Mouse (Mus musculus) liver, embryonic 14.5 days (tissue): ENCODE data around the gene Ephb3. TPM values are rescaled to one million over a fixed set of nuclear protein-coding genes. Genes with fewer than 3 reads are reported as not detected.

ENCODE experiments used
- ATAC-seq: fragments of 200-750 bp; cut with Nextera tagmentation; 2 replicates; pipeline ENCODE4 v1.8.0; 2017; ENCODE audit warnings: moderate number of reproducible peaks, mild to moderate bottlenecking, moderate library complexity; ENCODE audit not compliant: insufficient read depth
- DNase-seq, 3 experiments: peaks; one replicate each; pipeline ENCODE4 v3.0.0-alpha.2; 2012 to 2013; ENCODE audit warnings: low read depth in 3 of 3, low spot score in 3 of 3
- H3K27ac ChIP-seq: fragments of 300-500 bp; sonication (generic); 2 replicates; pipeline ENCODE4 v1.5.1; 2014; ENCODE audit warnings: moderate library complexity, mild to moderate bottlenecking, control low read depth, inconsistent platforms
- H3K27me3 ChIP-seq: fragments of 300-500 bp; sonication (generic); 2 replicates; pipeline ENCODE4 v1.6.1; 2014; ENCODE audit warnings: mild to moderate bottlenecking, low read length, moderate library complexity; ENCODE audit not compliant: control insufficient read depth, insufficient read depth
- H3K36me3 ChIP-seq: fragments of 300-500 bp; sonication (generic); replicated peaks from 2 replicates; pipeline ENCODE4 v1.6.1; 2014; ENCODE audit warnings: low read depth; ENCODE audit not compliant: control insufficient read depth, insufficient read depth
- H3K4me1 ChIP-seq, 2 experiments: fragments of 200-500 bp in 1 of 2; fragments of 300-500 bp in 1 of 2; sonication (generic) in 1 of 2; replicated peaks; 2 replicates each; pipeline ENCODE4 v1.6.1; 2012 to 2014; ENCODE audit warnings: antibody characterized with exemption in 1 of 2, inconsistent platforms in 1 of 2, low read length in 1 of 2; ENCODE audit not compliant: control insufficient read depth in 2 of 2, insufficient read depth in 2 of 2
- H3K4me2 ChIP-seq: fragments of 300-500 bp; sonication (generic); 2 replicates; pipeline ENCODE4 v1.6.1; 2014; ENCODE audit warnings: low read depth, mild to moderate bottlenecking, control low read depth, moderate library complexity
- H3K4me3 ChIP-seq, 2 experiments: fragments of 200-500 bp in 1 of 2; fragments of 300-500 bp in 1 of 2; sonication (generic) in 1 of 2; 2 replicates each; pipeline ENCODE4 v1.5.1; 2012 to 2014; ENCODE audit warnings: low read depth in 2 of 2, low read length in 2 of 2, mild to moderate bottlenecking in 2 of 2, control low read depth in 1 of 2, inconsistent platforms in 1 of 2, moderate library complexity in 1 of 2; ENCODE audit not compliant: insufficient read depth in 1 of 2
- H3K9ac ChIP-seq: fragments of 300-500 bp; sonication (generic); replicated peaks from 2 replicates; pipeline ENCODE4 v1.6.1; 2014; ENCODE audit warnings: mild to moderate bottlenecking, control low read depth, moderate library complexity
- H3K9me3 ChIP-seq: fragments of 300-500 bp; sonication (generic); 2 replicates; pipeline ENCODE4 v1.6.1; 2016; ENCODE audit warnings: low read length, mixed read lengths; ENCODE audit not compliant: control insufficient read depth
- CTCF ChIP-seq: IDR thresholded peaks from 2 replicates; pipeline ENCODE4 v1.5.1; 2016; ENCODE audit warnings: antibody characterized with exemption, low read depth, control low read depth
- EP300 ChIP-seq: IDR thresholded peaks from 2 replicates; pipeline ENCODE4 v1.6.1; 2016; ENCODE audit warnings: antibody characterized with exemption, low read depth
- WGBS: fragments of 180-500 bp; shearing (Covaris S2); extraction: QIAGEN DNeasy Blood & Tissue Kit; methylation state at CpG from one replicate; pipeline ENCODE4 v1.1.7; 2014; ENCODE audit not compliant: insufficient replicate concordance; 5-methylcytosine and 5-hydroxymethylcytosine counted together
- polyA plus RNA-seq, 2 experiments: library from polyadenylated mRNA; depleted of rRNA in 1 of 2; stranded (reverse) in 1 of 2; unstranded in 1 of 2; fragments of >200 nt; fragmentation: Nextera tagmentation in 1 of 2; extraction: Ambion mirVana in 1 of 2; gene quantifications; 2 replicates each; pipeline versions ENCODE4 v1.2.1 to v1.2.3; 2012 to 2014

The Ephb3 gene
- polyA plus RNA-seq, 2 experiments = 0.47 to 0.48 TPM

GRCm38 (mm10) chr16:21188345-21188744 lies 16.2 kb upstream of the Ephb3 start:
- H3K4me3 ChIP-seq = no peak overlapping the region
- no peaks in the 10 kb centered on the region for H3K27me3 ChIP-seq
- no peak overlapping the region for H3K4me2 ChIP-seq
- TF ChIP-seq CTCF = peak; percentile 14; the same call in 1 of the 2 replicates
- no peak for TF ChIP-seq EP300
- H3K9me3 ChIP-seq = no peaks in the 10 kb centered on the region
- no peaks in the 10 kb centered on the region for H3K4me1 ChIP-seq
- no peaks in the 10 kb centered on the region for H3K36me3 ChIP-seq
- no peak for ATAC-seq
- DNase-seq = no peak
- WGBS = 59% methylated on average over 3 of the region's 3 CpGs
- H3K9ac ChIP-seq = no peak overlapping the region
- no peak overlapping the region for H3K27ac ChIP-seq

GRCm38 (mm10) chr16:21191569-21191968 lies 13.0 kb upstream of the Ephb3 start:
- Histone ChIP-seq H3K4me1 (no peaks in the 10 kb centered on the region), H3K9ac (no peak overlapping the region), H3K36me3 (no peaks in the 10 kb centered on the region), H3K4me3 (no peak overlapping the region), H3K4me2 (no peak overlapping the region), H3K27me3 (no peaks in the 10 kb centered on the region), H3K9me3 (no peaks in the 10 kb centered on the region), H3K27ac (no peak overlapping the region)
- ATAC-seq (no peak), DNase-seq (no peak)
- 61% methylated on average over 14 of the region's 14 CpGs for WGBS
- no peak for TF ChIP-seq CTCF
- no peak for TF ChIP-seq EP300

- H3K36me3 ChIP-seq = no peaks in the 10 kb centered on the region
- H3K27ac ChIP-seq = no peak overlapping the region
- no peaks in the 10 kb centered on the region for H3K9me3 ChIP-seq
- H3K4me1 ChIP-seq = no peaks in the 10 kb centered on the region
- ATAC-seq (no peak), DNase-seq (peak in 2 of 3 experiments; percentile 7 to 20)
- no peak overlapping the region for H3K4me3 ChIP-seq
- H3K4me2 ChIP-seq = no peak overlapping the region
- no peak overlapping the region for H3K9ac ChIP-seq
- WGBS = 31% methylated on average over 7 of the region's 7 CpGs
- TF ChIP-seq CTCF (peak; percentile 62), EP300 (no peak)
- H3K27me3 ChIP-seq = no peaks in the 10 kb centered on the region
Measured at GRCm38 (mm10) chr16:21192509-21193354, 11.8 kb upstream of the Ephb3 start.

- WGBS = 64% methylated on average over 12 of the region's 12 CpGs
- ATAC-seq (no peak), DNase-seq (no peak)
- Histone ChIP-seq H3K27me3 (no peaks in the 10 kb centered on the region), H3K27ac (no peak overlapping the region), H3K4me1 (no peaks in the 10 kb centered on the region), H3K4me2 (no peak overlapping the region), H3K9ac (no peak overlapping the region), H3K9me3 (no peaks in the 10 kb centered on the region), H3K4me3 (no peak overlapping the region), H3K36me3 (no peaks in the 10 kb centered on the region)
- TF ChIP-seq EP300 (no peak), CTCF (no peak)
Measured at GRCm38 (mm10) chr16:21194182-21194581, 10.4 kb upstream of the Ephb3 start.

- DNase-seq (no peak), ATAC-seq (no peak)
- Histone ChIP-seq H3K9me3 (no peaks in the 10 kb centered on the region), H3K4me3 (no peak overlapping the region), H3K4me1 (no peaks in the 10 kb centered on the region), H3K4me2 (no peak overlapping the region), H3K27ac (no peak overlapping the region), H3K36me3 (no peaks in the 10 kb centered on the region), H3K9ac (no peak overlapping the region), H3K27me3 (no peaks in the 10 kb centered on the region)
- WGBS = 62% methylated on average over 8 of the region's 8 CpGs
- TF ChIP-seq CTCF (no peak), EP300 (no peak)
Measured at GRCm38 (mm10) chr16:21195260-21195866, 9.2 kb upstream of the Ephb3 start.
